ENCODE assay signal across 11 mouse cellular contexts in genomic region chr17:87317271-87317670, GRCm38 (mm10). TPM values are rescaled to one million over a fixed set of nuclear protein-coding genes. Genes with fewer than 3 reads are reported as not detected.
DNase-seq lines count a peak whose midpoint lies in the region; ATAC-seq and TF ChIP-seq lines count a peak whose summit lies in the region.
"Had no signal": no experiment of that assay in that cellular context is flagged by ENCODE, and none has a peak within 500 bp of the region (broad histone marks: within the 10 kb centered on the region; RNA-seq: fewer than 3 reads in every experiment).

No protein-coding gene starts in this region.

- no peak for TF ChIP-seq CTCF in liver, embryonic 14.5 days (IDR thresholded peaks at IDR 0.05; ENCODE audit: low read depth)

- no peak for DNase-seq in embryonic facial prominence, embryonic 11.5 days (ENCODE audit: low spot score)
- DNase-seq in embryonic facial prominence, embryonic 10.5 days (ENCODE audit: low spot score): no peak
- DNase-seq in lung, postnatal 10 days: no peak
- DNase-seq in cerebellum, adult 9-11 months: peak; percentile 80
- no peak for DNase-seq in liver, embryonic 14.5 days (ENCODE audit: low read depth in 3 of 3, low spot score in 3 of 3)
- no peak for DNase-seq in kidney, postnatal 10 days
- DNase-seq: thymus, postnatal 36 days had no signal

- no peak for ATAC-seq in embryonic facial prominence, embryonic 11.5 days (replicated peaks; ENCODE audit: insufficient number of reproducible peaks, low FRiP score, low TSS enrichment, low read depth)
- ATAC-seq in lung, embryonic 15.5 days (ENCODE audit: borderline replicate concordance, extremely low read depth, low FRiP score, low TSS enrichment): no peak
- ATAC-seq in liver, embryonic 14.5 days (ENCODE audit: insufficient read depth): peak; percentile 37
- ATAC-seq in megakaryocyte-erythroid progenitor cell, adult 5-6 weeks (replicated peaks; ENCODE audit: low FRiP score, low TSS enrichment, poor library complexity, severe bottlenecking): no peak

- no peaks in the 10 kb centered on the region for H3K36me3 ChIP-seq in embryonic facial prominence, embryonic 11.5 days (replicated peaks; ENCODE audit: control insufficient read depth, insufficient read depth, low read depth, low read length)
- 0 out of 2 replicates have a peak, but pooled peaks cover under 1% of the 10 kb centered on the region for H3K36me3 ChIP-seq in embryonic facial prominence, embryonic 10.5 days (replicated peaks)
- no peaks in the 10 kb centered on the region for H3K36me3 ChIP-seq in lung, embryonic 15.5 days
- no peaks in the 10 kb centered on the region for H3K36me3 ChIP-seq in liver, embryonic 14.5 days (replicated peaks; ENCODE audit: control insufficient read depth, insufficient read depth, low read depth)
- H3K36me3 ChIP-seq: hindbrain, embryonic 12.5 days; neural tube, embryonic 12.5 days had no signal

- TF ChIP-seq EP300 in liver, embryonic 14.5 days (IDR thresholded peaks at IDR 0.05; ENCODE audit: low read depth): no peak

- H3K4me3 ChIP-seq in embryonic facial prominence, embryonic 11.5 days (ENCODE audit: low read depth, low read length): no peak overlapping the region
- H3K4me3 ChIP-seq in embryonic facial prominence, embryonic 10.5 days: no peak overlapping the region
- no peak overlapping the region for H3K4me3 ChIP-seq in lung, embryonic 15.5 days
- no peak overlapping the region for H3K4me3 ChIP-seq in liver, embryonic 14.5 days (ENCODE audit: insufficient read depth in 1 of 2, low read depth in 2 of 2, low read length in 2 of 2)
- H3K4me3 ChIP-seq: hindbrain, embryonic 12.5 days; neural tube, embryonic 12.5 days had no signal

- H3K4me2 ChIP-seq in embryonic facial prominence, embryonic 11.5 days (ENCODE audit: low read depth, low read length): no peak overlapping the region
- H3K4me2 ChIP-seq in lung, embryonic 15.5 days: no peak overlapping the region
- no peak overlapping the region for H3K4me2 ChIP-seq in liver, embryonic 14.5 days (ENCODE audit: low read depth)
- H3K4me2 ChIP-seq: hindbrain, embryonic 12.5 days; neural tube, embryonic 12.5 days had no signal

- 18% methylated on average over 6 of the region's 6 CpGs for WGBS in embryonic facial prominence, embryonic 11.5 days
- 22% methylated on average over 6 of the region's 6 CpGs for WGBS in embryonic facial prominence, embryonic 10.5 days
- WGBS in lung, embryonic 15.5 days: 29% methylated on average over 6 of the region's 6 CpGs
- WGBS in liver, embryonic 14.5 days (ENCODE audit: insufficient replicate concordance): 66% methylated on average over 6 of the region's 6 CpGs

- no peaks in the 10 kb centered on the region; the same call in 1 of the 2 replicates for H3K4me1 ChIP-seq in embryonic facial prominence, embryonic 11.5 days (ENCODE audit: control insufficient read depth, insufficient read depth, low read length)
- H3K4me1 ChIP-seq in embryonic facial prominence, embryonic 10.5 days: peaks cover 50% of the 10 kb centered on the region
- peaks cover 31% of the 10 kb centered on the region for H3K4me1 ChIP-seq in lung, embryonic 15.5 days
- peaks cover 0 to 16% of the 10 kb centered on the region in 2 experiments; a peak in 2 of 4 replicates for H3K4me1 ChIP-seq in liver, embryonic 14.5 days (replicated peaks; ENCODE audit: control insufficient read depth in 2 of 2, insufficient read depth in 2 of 2, low read length in 1 of 2)

- H3K27me3 ChIP-seq in embryonic facial prominence, embryonic 11.5 days (ENCODE audit: control insufficient read depth, insufficient read depth, low read length): no peaks in the 10 kb centered on the region
- peaks cover 29% of the 10 kb centered on the region for H3K27me3 ChIP-seq in embryonic facial prominence, embryonic 10.5 days (replicated peaks; ENCODE audit: low read depth, poor library complexity, severe bottlenecking)
- H3K27me3 ChIP-seq in lung, embryonic 15.5 days: no peaks in the 10 kb centered on the region
- H3K27me3 ChIP-seq in liver, embryonic 14.5 days (ENCODE audit: control insufficient read depth, insufficient read depth, low read length): no peaks in the 10 kb centered on the region
- H3K27me3 ChIP-seq: neural tube, embryonic 12.5 days had no signal

- no peak overlapping the region for H3K27ac ChIP-seq in embryonic facial prominence, embryonic 11.5 days (replicated peaks; ENCODE audit: low read depth, low read length)
- H3K27ac ChIP-seq in embryonic facial prominence, embryonic 10.5 days (replicated peaks): no peak overlapping the region
- H3K27ac ChIP-seq in lung, embryonic 15.5 days: 0 out of 2 replicates have a peak overlapping the region, but pooled peaks have one; percentile 24
- no peak overlapping the region for H3K27ac ChIP-seq in liver, embryonic 14.5 days
- H3K27ac ChIP-seq: hindbrain, embryonic 12.5 days; neural tube, embryonic 12.5 days had no signal

- peak overlapping the region; percentile 4; the same call in 1 of the 2 replicates for H3K9ac ChIP-seq in embryonic facial prominence, embryonic 11.5 days (replicated peaks; ENCODE audit: low read length)
- H3K9ac ChIP-seq in lung, embryonic 15.5 days: no peak overlapping the region
- H3K9ac ChIP-seq in liver, embryonic 14.5 days (replicated peaks): no peak overlapping the region
- H3K9ac ChIP-seq: hindbrain, embryonic 12.5 days; neural tube, embryonic 12.5 days had no signal

- no peaks in the 10 kb centered on the region for H3K9me3 ChIP-seq in embryonic facial prominence, embryonic 11.5 days (replicated peaks; ENCODE audit: control insufficient read depth, low read length)
- peaks cover 7% of the 10 kb centered on the region for H3K9me3 ChIP-seq in embryonic facial prominence, embryonic 10.5 days
- H3K9me3 ChIP-seq in lung, embryonic 15.5 days: no peaks in the 10 kb centered on the region
- H3K9me3 ChIP-seq in liver, embryonic 14.5 days (ENCODE audit: control insufficient read depth, low read length): no peaks in the 10 kb centered on the region

RNA-seq across cellular contexts. Expression of gene Ttc7, which starts 34.6 kb away (rescaled TPM):
- 2.3 and 3.3 TPM in 2 replicates for polyA plus RNA-seq in embryonic facial prominence, embryonic 11.5 days (2014; fragmentation: Nextera tagmentation; extraction: Ambion mirVana)
- polyA plus RNA-seq in embryonic facial prominence, embryonic 10.5 days (2016; fragmentation: Nextera tagmentation; extraction: Ambion mirVana): 3.6 and 4.0 TPM in 2 replicates
- polyA plus RNA-seq in lung, embryonic 15.5 days (2015; fragmentation: Nextera tagmentation; extraction: Ambion mirVana): 7.3 TPM in 2 replicates
- polyA plus RNA-seq in liver, embryonic 14.5 days (2012; rRNA removed): 7.8 and 8.4 TPM in 2 replicates
- 7.7 and 7.9 TPM in 2 replicates for polyA plus RNA-seq in liver, embryonic 14.5 days (2014; fragmentation: Nextera tagmentation; extraction: Ambion mirVana)
- 56.9 and 94.9 TPM in 2 replicates for total RNA-seq in megakaryocyte-erythroid progenitor cell, adult 5-6 weeks (2014; fragmentation: Nextera tagmentation)
- total RNA-seq in megakaryocyte-erythroid progenitor cell, adult 5-6 weeks (2017): 34.2 and 49.5 TPM in 2 replicates

RNA-seq across cellular contexts. Expression of gene Mcfd2, which starts 51.5 kb away (rescaled TPM):
- 82.0 and 85.7 TPM in 2 replicates for polyA plus RNA-seq in embryonic facial prominence, embryonic 11.5 days (2014; fragmentation: Nextera tagmentation; extraction: Ambion mirVana)
- 75.2 and 81.8 TPM in 2 replicates for polyA plus RNA-seq in embryonic facial prominence, embryonic 10.5 days (2016; fragmentation: Nextera tagmentation; extraction: Ambion mirVana)
- polyA plus RNA-seq in lung, embryonic 15.5 days (2015; fragmentation: Nextera tagmentation; extraction: Ambion mirVana): 116 and 122 TPM in 2 replicates
- 29.6 and 32.2 TPM in 2 replicates for polyA plus RNA-seq in liver, embryonic 14.5 days (2012; rRNA removed)
- polyA plus RNA-seq in liver, embryonic 14.5 days (2014; fragmentation: Nextera tagmentation; extraction: Ambion mirVana): 54.9 and 55.1 TPM in 2 replicates
- total RNA-seq in megakaryocyte-erythroid progenitor cell, adult 5-6 weeks (2014; fragmentation: Nextera tagmentation): 17.7 and 24.5 TPM in 2 replicates
- total RNA-seq in megakaryocyte-erythroid progenitor cell, adult 5-6 weeks (2017): 39.8 and 44.6 TPM in 2 replicates
